Mouse (Mus musculus) limb, embryonic 12.5 days (tissue): ENCODE measurements around the gene Zfand2a. TPM values are rescaled to one million over a fixed set of nuclear protein-coding genes. Genes with fewer than 3 reads are reported as not detected.

Source experiments
- ATAC-seq: fragments of 200-750 bp; cut with Nextera tagmentation; 2 replicates; pipeline ENCODE4 v1.8.0; 2017; ENCODE audit warnings: low read depth, moderate TSS enrichment; ENCODE audit not compliant: insufficient number of reproducible peaks, insufficient read depth, low FRiP score, low TSS enrichment
- H3K27ac ChIP-seq: fragments of 300-500 bp; sonication (generic); 2 replicates; pipeline ENCODE4 v1.5.1; 2016; ENCODE audit warnings: mild to moderate bottlenecking, moderate library complexity
- H3K27me3 ChIP-seq: fragments of 300-500 bp; sonication (generic); 2 replicates; pipeline ENCODE4 v1.6.1; 2016; ENCODE audit warnings: mild to moderate bottlenecking, moderate library complexity
- H3K36me3 ChIP-seq: fragments of 300-500 bp; sonication (generic); 2 replicates; pipeline ENCODE4 v1.6.1; 2016; ENCODE audit warnings: mild to moderate bottlenecking, moderate library complexity
- H3K4me1 ChIP-seq: fragments of 300-500 bp; sonication (generic); replicated peaks from 2 replicates; pipeline ENCODE4 v1.6.1; 2016
- H3K4me2 ChIP-seq: fragments of 300-500 bp; sonication (generic); 2 replicates; pipeline ENCODE4 v1.6.1; 2016; ENCODE audit warnings: mild to moderate bottlenecking, moderate library complexity
- H3K4me3 ChIP-seq: fragments of 300-500 bp; sonication (generic); replicated peaks from 2 replicates; pipeline ENCODE4 v1.5.1; 2016; ENCODE audit warnings: mild to moderate bottlenecking
- H3K9ac ChIP-seq: fragments of 300-500 bp; sonication (generic); replicated peaks from 2 replicates; pipeline ENCODE4 v1.6.1; 2016; ENCODE audit warnings: mild to moderate bottlenecking, moderate library complexity
- H3K9me3 ChIP-seq: fragments of 300-500 bp; sonication (generic); 2 replicates; pipeline ENCODE4 v1.6.1; 2016; ENCODE audit warnings: mild to moderate bottlenecking, moderate library complexity
- WGBS: fragments of 180-500 bp; shearing (Covaris S2); methylation state at CpG from one replicate; pipeline ENCODE4 v1.1.7; 2016; 5-methylcytosine and 5-hydroxymethylcytosine counted together
- polyA plus RNA-seq: library from polyadenylated mRNA; unstranded; fragments of >200 nt; fragmentation: Nextera tagmentation; extraction: Ambion mirVana; gene quantifications from 2 replicates; pipeline ENCODE4 v1.2.1, GENCODE M21; 2016

The Zfand2a gene
- polyA plus RNA-seq, 1 experiment from 2014 or later = 8.1 TPM

GRCm38 (mm10) chr5:139432333-139432732 is 52.0 kb downstream of the Zfand2a start:
- H3K9me3 ChIP-seq = no peaks in the 10 kb centered on the region
- H3K4me1 ChIP-seq = peaks cover 38% of the 10 kb centered on the region
- 65% methylated on average over 6 of the region's 6 CpGs for WGBS
- H3K27ac ChIP-seq = no peak overlapping the region
- H3K4me2 ChIP-seq = no peak overlapping the region
- no peak for ATAC-seq
- H3K27me3 ChIP-seq = no peaks in the 10 kb centered on the region
- H3K36me3 ChIP-seq = no peaks in the 10 kb centered on the region; the same call in 1 of the 2 replicates
- H3K4me3 ChIP-seq = no peak overlapping the region
- 0 out of 2 replicates have a peak overlapping the region, but pooled peaks have one; percentile 2 for H3K9ac ChIP-seq

- no peak for ATAC-seq
- H3K4me3 ChIP-seq = no peak overlapping the region
- H3K4me1 ChIP-seq = peaks cover 41% of the 10 kb centered on the region
- 25% methylated on average over 12 of the region's 12 CpGs for WGBS
- H3K27ac ChIP-seq = 0 out of 2 replicates have a peak overlapping the region, but pooled peaks have one; percentile 17
- H3K27me3 ChIP-seq = no peaks in the 10 kb centered on the region
- H3K4me2 ChIP-seq = no peak overlapping the region
- H3K36me3 ChIP-seq = peaks cover 11% of the 10 kb centered on the region; the same call in 1 of the 2 replicates
- H3K9ac ChIP-seq = no peak overlapping the region
- H3K9me3 ChIP-seq = no peaks in the 10 kb centered on the region
Observed at GRCm38 (mm10) chr5:139429818-139430341, 54.5 kb downstream of the Zfand2a start.

GRCm38 (mm10) chr5:139427989-139428388 is 56.4 kb downstream of the Zfand2a start:
- 0 out of 2 replicates have a peak, but pooled peaks cover 11% of the 10 kb centered on the region for H3K36me3 ChIP-seq
- peaks cover 40% of the 10 kb centered on the region for H3K4me1 ChIP-seq
- no peak overlapping the region for H3K4me2 ChIP-seq
- WGBS = 79% methylated on average over 9 of the region's 9 CpGs
- no peaks in the 10 kb centered on the region for H3K9me3 ChIP-seq
- no peak for ATAC-seq
- no peak overlapping the region for H3K27ac ChIP-seq
- no peak overlapping the region for H3K4me3 ChIP-seq
- no peaks in the 10 kb centered on the region for H3K27me3 ChIP-seq
- H3K9ac ChIP-seq = no peak overlapping the region

- no peak overlapping the region for H3K4me3 ChIP-seq
- no peak overlapping the region for H3K27ac ChIP-seq
- peaks cover 49% of the 10 kb centered on the region for H3K4me1 ChIP-seq
- H3K27me3 ChIP-seq = no peaks in the 10 kb centered on the region
- no peak overlapping the region for H3K9ac ChIP-seq
- H3K36me3 ChIP-seq = 0 out of 2 replicates have a peak, but pooled peaks cover 11% of the 10 kb centered on the region
- no peaks in the 10 kb centered on the region for H3K9me3 ChIP-seq
- H3K4me2 ChIP-seq = no peak overlapping the region
- WGBS = 89% methylated on average over 9 of the region's 9 CpGs
- ATAC-seq = no peak
Observed at GRCm38 (mm10) chr5:139427001-139427400, 57.3 kb downstream of the Zfand2a start.

GRCm38 (mm10) chr5:139425198-139425597 is 59.2 kb downstream of the Zfand2a start:
- no peaks in the 10 kb centered on the region for H3K9me3 ChIP-seq
- H3K27me3 ChIP-seq = no peaks in the 10 kb centered on the region
- no peak overlapping the region for H3K4me3 ChIP-seq
- 0 out of 2 replicates have a peak overlapping the region, but pooled peaks have one; percentile 29 for H3K27ac ChIP-seq
- H3K36me3 ChIP-seq = 0 out of 2 replicates have a peak, but pooled peaks cover 11% of the 10 kb centered on the region
- 67% methylated on average over 9 of the region's 9 CpGs for WGBS
- no peak overlapping the region for H3K9ac ChIP-seq
- no peak overlapping the region for H3K4me2 ChIP-seq
- H3K4me1 ChIP-seq = peaks cover 43% of the 10 kb centered on the region
- no peak for ATAC-seq

- 51% methylated on average over 21 of the region's 21 CpGs for WGBS
- ATAC-seq = no peak
- H3K4me1 ChIP-seq = peaks cover 49% of the 10 kb centered on the region
- H3K9ac ChIP-seq = peak within 1 kb of the TSS; percentile 50
- no peaks in the 10 kb centered on the region for H3K9me3 ChIP-seq
- peak within 1 kb of the TSS; percentile 31 for H3K4me3 ChIP-seq
- peak within 1 kb of the TSS; percentile 50 for H3K4me2 ChIP-seq
- H3K27me3 ChIP-seq = no peaks in the 10 kb centered on the region
- 0 out of 2 replicates have a peak within 1 kb of the TSS, but pooled peaks have one; percentile 23 for H3K27ac ChIP-seq
- 0 out of 2 replicates have a peak, but pooled peaks cover 11% of the 10 kb centered on the region for H3K36me3 ChIP-seq
Observed at GRCm38 (mm10) chr5:139423026-139423865, 61.1 kb downstream of the Zfand2a start, which contains the start of gene Gper1. Gene Gper1, plus strand, starts transcription at chr5:139423151.

Other genes starting within 250 kb of the Zfand2a start
- 165 and 167 TPM in 2 replicates for gene Get4, start 232.2 kb downstream of the Zfand2a start, polyA plus RNA-seq
- 0.77 and 1.1 TPM in 2 replicates for gene Adap1, start 158.9 kb downstream of the Zfand2a start, polyA plus RNA-seq
- gene Cox19, start 133.1 kb downstream of the Zfand2a start, polyA plus RNA-seq = 118 and 121 TPM in 2 replicates
- 0.90 and 1.0 TPM in 2 replicates for gene Cyp2w1, start 131.9 kb downstream of the Zfand2a start, polyA plus RNA-seq
- 1.7 and 2.3 TPM in 2 replicates for gene Gpr146, start 106.9 kb downstream of the Zfand2a start, polyA plus RNA-seq
- gene C130050O18Rik, start 79.3 kb downstream of the Zfand2a start, polyA plus RNA-seq = 1.5 and 1.7 TPM in 2 replicates
- 1.7 and 1.9 TPM in 2 replicates for gene Gper1, start 61.4 kb downstream of the Zfand2a start, polyA plus RNA-seq
- gene 3110082I17Rik, start 24.0 kb downstream of the Zfand2a start, polyA plus RNA-seq = 32.7 and 34.2 TPM in 2 replicates
- 0.11 and 0.23 TPM in 2 replicates for gene Uncx, start 58.9 kb upstream of the Zfand2a start, polyA plus RNA-seq